Mouse (Mus musculus): Measurements from ENCODE around the gene Csl. TPM values are rescaled to one million over a fixed set of nuclear protein-coding genes. Genes with fewer than 3 reads are reported as not detected.

Gene Csl
- polyA plus RNA-seq, 1 experiment = 1.6 TPM

DNA sequence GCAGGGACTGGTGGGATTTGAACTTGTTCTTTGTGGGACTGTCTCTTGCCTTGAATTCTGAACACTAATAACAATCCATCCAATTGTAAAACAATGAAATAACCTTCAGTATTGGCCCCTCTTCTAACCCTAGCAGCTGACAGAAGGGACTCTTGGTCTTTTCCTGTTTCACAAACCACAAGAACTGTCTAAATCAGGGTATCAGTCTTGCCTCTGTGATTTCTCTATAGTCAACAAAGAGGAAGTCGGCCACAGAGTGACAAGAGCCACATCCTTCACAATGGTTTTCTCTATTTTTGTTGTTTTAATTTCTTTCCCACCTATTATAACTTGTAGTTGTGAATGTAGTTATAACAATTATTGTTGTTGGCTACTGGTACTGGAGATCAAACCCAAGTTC, 47.9 kb downstream of the Csl start:
- no peak overlapping the region for H3K27ac ChIP-seq (ENCODE audit: control insufficient read depth, insufficient read depth, low read depth, low read length, poor library complexity)
- no peaks in the 10 kb centered on the region for H3K4me1 ChIP-seq (ENCODE audit: control insufficient read depth, insufficient read depth, low read length)
- H3K4me3 ChIP-seq (replicated peaks; ENCODE audit: control insufficient read depth, low read depth, low read length) = no peak overlapping the region
- 5% methylated on average over 1 of the region's 1 CpGs for WGBS
- no peak for TF ChIP-seq CTCF (IDR thresholded peaks at IDR 0.05; ENCODE audit: control insufficient read depth, insufficient read depth, low read length)

Data from bone marrow, adult 2 months (tissue).